Mouse (Mus musculus): ENCODE data around the gene Prkd1. TPM values are rescaled to one million over a fixed set of nuclear protein-coding genes. Genes with fewer than 3 reads are reported as not detected.

The Prkd1 gene
- total and polyA plus RNA-seq, 3 experiments: not detected

DNA sequence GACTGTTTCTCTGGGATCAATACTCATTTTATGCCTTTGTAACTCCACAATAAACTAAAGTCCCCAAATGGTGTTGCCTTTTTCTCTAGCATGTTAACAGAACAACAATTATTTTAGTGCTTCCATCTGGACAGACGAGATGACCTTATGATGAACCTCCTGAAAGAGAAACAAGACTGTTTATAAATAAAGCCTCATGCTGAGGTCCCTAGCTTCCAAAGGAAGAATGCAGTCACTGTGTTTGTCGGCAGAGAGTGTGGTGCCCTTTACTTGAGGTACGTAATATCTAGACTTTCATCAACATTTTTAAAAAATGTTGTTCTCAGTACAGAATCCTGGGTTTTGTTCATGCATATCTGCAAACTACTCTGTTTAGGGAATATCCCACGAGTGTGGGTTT, 90.7 kb downstream of the Prkd1 start:
- dilution Hi-C loops (cut with MboI; ENCODE audit: extremely low pct_ligation_motif_present, extremely low pct_unique_long_range_greater_than_20kb, low sequenced_read_pairs): no loop called here

DNA sequence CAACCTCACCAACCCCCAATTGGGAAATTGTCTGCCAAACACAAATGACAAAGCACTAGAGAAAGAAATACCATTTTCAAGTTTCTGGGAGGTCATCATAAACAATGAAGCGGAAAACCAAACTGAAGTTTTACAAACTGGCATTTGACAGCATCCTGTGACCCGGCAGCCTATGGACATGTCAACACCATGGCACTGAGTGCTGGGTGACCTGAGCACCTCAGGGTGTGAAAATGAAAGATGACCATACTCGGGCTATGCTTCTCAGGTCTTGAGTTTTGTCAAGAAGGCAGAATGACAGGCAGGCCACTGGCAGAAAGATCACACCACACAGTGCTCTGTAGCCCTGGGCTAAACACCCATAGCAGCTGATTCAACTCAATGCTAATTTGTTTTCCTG, 94.7 kb downstream of the Prkd1 start:
- in situ Hi-C loops (cut with MboI; ENCODE audit: low pct_ligation_motif_present, low pct_unique_long_range_greater_than_20kb, low sequenced_read_pairs): no loop called here
- no peak for TF ChIP-seq NRF1 (IDR thresholded peaks at IDR 0.05; ENCODE audit: low read depth, low read length)
- no peak for TF ChIP-seq MEF2A (IDR thresholded peaks at IDR 0.05; ENCODE audit: borderline replicate concordance, low read depth, low read length)
- no peak for TF ChIP-seq JUN (IDR thresholded peaks at IDR 0.05; ENCODE audit: insufficient read depth, low read depth, low read length)
- TF ChIP-seq ELF1 (IDR thresholded peaks at IDR 0.05; ENCODE audit: low read depth, low read length): no peak
- TF ChIP-seq RAD21 (IDR thresholded peaks at IDR 0.05; ENCODE audit: low read depth, low read length): no peak
- no peak for TF ChIP-seq ZNF384 (IDR thresholded peaks at IDR 0.05; ENCODE audit: low read depth, low read length)
- no peak for TF ChIP-seq KAT2A (IDR thresholded peaks at IDR 0.05; ENCODE audit: insufficient replicate concordance, low read length)
- TF ChIP-seq CHD1 (IDR thresholded peaks at IDR 0.05; ENCODE audit: low read depth, low read length): no peak
- dilution Hi-C loops (cut with MboI; ENCODE audit: extremely low pct_ligation_motif_present, extremely low pct_unique_long_range_greater_than_20kb, low sequenced_read_pairs): no loop called here

More for the DNA sequence above, 90.7 kb downstream of the Prkd1 start:
- Histone ChIP-seq H3K79me2 (replicated peaks; ENCODE audit: control insufficient read depth, extremely low read depth, insufficient read depth, poor library complexity, severe bottlenecking) (no peaks in the 10 kb centered on the region), H3K9me3 (replicated peaks; ENCODE audit: low read length) (peaks cover 56% of the 10 kb centered on the region), H3K4me3 (replicated peaks in 1 of 3; ENCODE audit: low read depth in 2 of 3, low read length in 2 of 3, poor library complexity in 1 of 3) (no peak overlapping the region), H3K27ac (ENCODE audit: insufficient read depth, low read depth) (no peak overlapping the region), H3K36me3 (replicated peaks in 1 of 2; ENCODE audit: control insufficient read depth in 1 of 2, insufficient read depth in 1 of 2, low read length in 1 of 2) (no peaks in the 10 kb centered on the region), H3K4me2 (ENCODE audit: insufficient read depth, low read depth, poor library complexity, severe bottlenecking) (no peak overlapping the region), H3K9ac (ENCODE audit: insufficient read depth, low read depth) (no peak overlapping the region), H3K27me3 (replicated peaks) (no peaks in the 10 kb centered on the region), H3K4me1 (ENCODE audit: control insufficient read depth in 1 of 2, insufficient read depth in 2 of 2) (no peaks in the 10 kb centered on the region)
- DNase-seq (ENCODE audit: extremely low read depth): no peak
- in situ Hi-C loops (cut with MboI; ENCODE audit: low pct_ligation_motif_present, low pct_unique_long_range_greater_than_20kb, low sequenced_read_pairs): no loop called here
- TF ChIP-seq UBTF (IDR thresholded peaks at IDR 0.05; ENCODE audit: low read depth, low read length) (no peak), ELF1 (IDR thresholded peaks at IDR 0.05; ENCODE audit: low read depth, low read length) (no peak), MAZ (IDR thresholded peaks at IDR 0.05; ENCODE audit: low read depth, low read length) (no peak), POLR2A (IDR thresholded peaks at IDR 0.05; ENCODE audit: low read depth, low read length) (no peak), KAT2A (IDR thresholded peaks at IDR 0.05; ENCODE audit: insufficient replicate concordance, low read length) (no peak), MXI1 (IDR thresholded peaks at IDR 0.05; ENCODE audit: low read depth, low read length) (no peak), NELFE (IDR thresholded peaks at IDR 0.05; ENCODE audit: low read depth, low read length) (no peak)

More for the DNA sequence above, 94.7 kb downstream of the Prkd1 start:
- no peak overlapping the region for H3K9ac ChIP-seq (ENCODE audit: insufficient read depth, low read depth)
- H3K4me3 ChIP-seq (replicated peaks in 1 of 3; ENCODE audit: low read depth in 2 of 3, low read length in 2 of 3, poor library complexity in 1 of 3): no peak overlapping the region
- no peaks in the 10 kb centered on the region for H3K36me3 ChIP-seq (replicated peaks in 1 of 2; ENCODE audit: control insufficient read depth in 1 of 2, insufficient read depth in 1 of 2, low read length in 1 of 2)
- no peaks in the 10 kb centered on the region for H3K79me2 ChIP-seq (replicated peaks; ENCODE audit: control insufficient read depth, extremely low read depth, insufficient read depth, poor library complexity, severe bottlenecking)
- H3K27ac ChIP-seq (ENCODE audit: insufficient read depth, low read depth): no peak overlapping the region
- no peaks in the 10 kb centered on the region for H3K4me1 ChIP-seq (ENCODE audit: control insufficient read depth in 1 of 2, insufficient read depth in 2 of 2)
- no peaks in the 10 kb centered on the region for H3K27me3 ChIP-seq (replicated peaks)
- no peak overlapping the region for H3K4me2 ChIP-seq (ENCODE audit: insufficient read depth, low read depth, poor library complexity, severe bottlenecking)
- no peak for DNase-seq (ENCODE audit: extremely low read depth)
- H3K9me3 ChIP-seq (replicated peaks; ENCODE audit: low read length): peaks cover 68% of the 10 kb centered on the region

All from CH12.LX (cell line).